Mouse (Mus musculus) right cerebral cortex, adult 18-20 months (tissue): ENCODE data around the gene Artn.

Experiments used
- DNase-seq: peaks from one replicate; pipeline ENCODE4 v3.0.0; 2022; ENCODE audit warnings: mixed read lengths

Gene Artn

DNA sequence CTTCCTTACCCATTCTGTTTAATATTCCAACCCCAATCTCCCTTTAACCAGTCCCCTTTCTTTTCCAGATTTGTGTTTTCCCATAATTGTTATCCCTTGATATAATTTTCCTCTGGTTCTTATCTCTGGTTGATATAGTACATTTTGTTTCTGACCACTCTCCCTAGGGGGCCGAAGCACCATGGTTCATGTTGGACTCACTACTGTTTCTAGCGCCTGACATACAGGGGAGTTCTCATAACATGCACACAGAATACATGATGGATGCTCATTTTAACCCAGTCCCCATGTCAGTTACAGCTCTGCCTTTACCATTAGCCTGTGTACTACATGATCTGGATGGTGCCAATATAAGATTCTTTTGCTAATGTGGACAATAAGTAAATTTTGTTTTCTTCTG, 41.6 kb downstream of the Artn start:
- DNase-seq: no peak

DNA sequence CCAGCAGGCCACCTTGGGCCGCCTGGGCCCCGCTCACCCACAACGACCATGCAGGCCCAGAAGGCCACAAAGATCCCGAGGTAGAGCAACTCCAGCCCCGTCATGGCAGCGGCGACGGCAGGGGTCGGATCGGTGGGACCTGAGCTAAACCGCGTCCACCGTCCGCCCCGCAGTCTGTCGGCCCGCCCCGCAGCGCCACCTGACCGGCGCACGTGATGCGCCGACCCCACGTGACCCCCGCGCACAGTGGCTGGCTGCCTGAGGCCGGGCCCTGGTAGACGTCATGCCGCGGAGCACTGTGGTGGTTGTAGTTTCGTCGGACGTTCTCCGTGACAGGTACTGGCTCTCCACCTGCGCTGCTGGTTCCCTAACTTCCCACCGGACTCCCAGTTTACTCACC, 42.4 kb downstream of the Artn start, which contains the start of gene Atp6v0b:
Atp6v0b (minus strand) TSS at position 201 of the 400 bp plus-strand sequence.
- peak; percentile 97 for DNase-seq

DNA sequence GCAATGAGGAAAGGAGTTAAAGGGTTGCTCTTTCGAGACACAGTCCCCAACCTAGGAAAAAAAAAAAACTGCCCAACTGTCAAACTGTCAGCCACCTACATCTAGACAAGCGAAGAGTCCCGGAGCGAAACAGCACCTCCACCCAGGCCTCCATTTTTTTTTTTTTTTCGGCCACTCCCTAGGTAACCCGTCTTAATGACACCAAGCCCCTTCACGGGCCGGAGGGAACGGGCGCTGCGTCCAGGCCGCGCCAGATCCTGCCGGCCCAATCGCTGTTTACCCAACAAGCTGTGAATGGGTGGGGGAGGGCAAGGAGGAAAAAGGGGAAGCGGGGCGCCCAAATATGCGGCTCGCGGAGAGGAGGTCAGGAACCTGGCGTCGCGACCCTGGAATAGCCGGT, 42.9 kb downstream of the Artn start:
- DNase-seq: no peak

DNA sequence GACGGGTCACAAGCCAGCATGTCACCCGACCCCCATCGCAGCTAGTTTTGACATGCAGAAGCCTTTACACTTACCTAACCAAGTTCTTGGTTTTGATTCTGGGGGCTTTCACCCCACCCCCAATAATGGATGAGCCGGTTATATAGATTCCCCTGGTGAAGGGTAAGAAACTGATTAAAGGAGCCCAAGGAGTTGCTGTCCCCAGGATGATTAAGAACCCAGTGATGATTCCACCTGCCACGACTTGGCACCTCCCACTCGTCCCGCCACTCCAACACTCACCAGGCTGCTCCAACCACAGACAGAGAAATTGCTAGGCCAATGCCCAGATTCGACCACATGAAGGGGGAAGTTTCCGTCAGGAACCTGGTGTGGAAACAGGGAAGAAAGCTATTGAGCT, 43.6 kb downstream of the Artn start:
- DNase-seq: peak; percentile 40

DNA sequence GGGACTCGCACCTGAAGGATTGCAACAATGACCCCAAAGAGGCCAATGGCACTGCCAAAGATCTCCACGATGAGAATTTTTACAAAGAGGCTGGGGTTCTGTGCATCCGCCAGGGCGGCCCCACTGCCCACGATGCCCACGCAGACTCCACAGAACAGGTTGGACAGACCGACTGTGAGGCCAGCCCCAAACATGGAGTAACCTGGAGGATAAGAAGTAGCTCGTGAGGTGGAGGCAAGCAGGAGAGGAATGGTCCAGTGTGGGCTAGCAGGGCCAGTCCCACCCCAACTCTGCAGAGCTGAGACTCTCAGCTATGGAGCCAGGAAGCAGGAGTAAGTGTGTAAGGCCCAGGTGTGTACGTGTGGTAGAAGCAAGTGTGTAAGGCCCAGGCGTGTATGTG, 44.5 kb downstream of the Artn start:
- DNase-seq: no peak

DNA sequence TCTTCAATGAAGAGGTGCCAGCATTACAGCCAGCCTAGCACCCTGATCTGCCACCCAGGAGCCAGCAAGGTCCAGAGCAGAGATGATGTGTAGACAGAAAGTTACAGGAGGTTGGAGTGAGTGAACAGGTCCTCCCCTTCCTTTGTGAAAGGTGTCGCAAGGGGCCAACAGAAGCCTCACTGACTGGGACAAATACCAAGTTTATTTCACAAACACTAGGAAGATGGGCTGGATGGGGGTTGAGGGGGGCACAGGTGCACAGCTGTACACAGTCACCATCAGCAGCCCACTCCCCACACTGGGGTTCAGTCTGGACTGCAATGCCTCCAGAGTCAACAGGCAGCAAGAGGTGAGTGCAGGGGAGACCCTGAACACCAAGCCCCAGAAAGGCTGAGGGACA, 45.4 kb downstream of the Artn start:
- DNase-seq: no peak

DNA sequence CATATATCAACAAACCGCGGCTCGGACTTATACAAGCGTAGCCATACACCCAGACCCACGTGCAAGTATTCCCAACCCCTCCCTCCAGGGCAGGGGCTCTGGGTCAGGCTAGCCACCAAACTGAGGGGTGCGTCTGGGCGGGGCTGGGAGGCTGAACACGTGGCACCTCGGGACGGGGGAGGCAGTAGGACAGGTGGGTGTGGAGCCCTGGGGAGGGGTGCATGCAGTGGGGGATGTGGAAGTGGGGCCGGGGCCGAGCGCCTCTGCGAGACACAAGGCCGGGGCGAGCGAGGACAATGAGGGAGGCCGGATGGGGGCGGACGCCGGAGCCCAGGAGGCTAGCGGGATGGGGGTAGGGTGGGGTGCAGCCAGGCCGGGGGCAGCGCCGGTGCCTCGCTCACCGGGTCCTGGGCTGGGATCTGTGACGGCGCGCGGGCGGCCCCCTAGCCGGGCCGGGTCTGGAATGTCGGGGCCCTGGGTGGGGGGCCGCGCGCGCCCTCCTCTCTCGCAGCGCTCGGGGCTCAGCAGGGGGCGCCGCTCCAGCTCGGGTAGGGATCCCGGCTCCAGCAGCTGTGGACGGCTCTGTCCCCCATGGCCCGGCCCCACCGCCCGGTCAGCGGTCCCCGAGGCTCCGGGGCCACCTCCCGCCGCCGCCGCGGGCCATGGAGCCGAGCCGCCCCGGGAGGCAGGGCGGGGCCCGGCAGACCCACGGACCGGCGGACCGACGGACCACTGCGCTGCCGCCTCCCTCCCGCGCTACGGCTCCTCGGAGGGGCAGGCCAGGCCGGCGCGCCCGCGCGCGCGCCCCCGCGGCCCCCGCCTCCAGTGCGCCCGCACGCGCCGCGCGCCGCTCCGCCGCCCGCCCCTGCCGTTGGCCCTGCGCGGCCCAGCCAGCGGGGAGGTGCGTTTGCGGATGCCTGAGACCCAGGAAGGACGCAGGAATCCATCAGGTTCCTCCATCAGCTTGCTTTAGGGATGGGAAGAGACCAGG, 46.6 kb downstream of the Artn start, which contains the start of gene B4galt2:
B4galt2 (minus strand) TSS at position 787 of the 991 bp plus-strand sequence.
- peak; percentile 70 for DNase-seq

DNA sequence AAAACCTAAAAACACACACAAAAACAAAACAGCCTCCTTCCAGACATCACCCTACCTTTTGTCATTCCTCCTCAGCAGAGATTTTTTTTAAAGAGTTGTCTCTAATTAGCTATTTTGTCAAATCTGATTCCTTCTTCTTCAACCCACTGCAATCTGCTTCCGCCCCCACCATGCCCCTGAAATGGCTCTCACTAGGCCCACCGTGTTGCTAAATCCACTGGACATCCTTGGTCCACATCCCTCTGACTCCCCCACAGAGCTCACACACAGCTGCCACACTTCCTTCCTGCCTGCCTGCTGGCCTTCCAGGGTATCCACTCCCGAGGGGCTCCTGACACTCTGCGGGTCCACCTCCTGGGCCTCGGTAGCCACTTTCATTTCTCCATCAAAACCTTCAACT, 50.9 kb downstream of the Artn start:
- peak; percentile 44 for DNase-seq

DNA sequence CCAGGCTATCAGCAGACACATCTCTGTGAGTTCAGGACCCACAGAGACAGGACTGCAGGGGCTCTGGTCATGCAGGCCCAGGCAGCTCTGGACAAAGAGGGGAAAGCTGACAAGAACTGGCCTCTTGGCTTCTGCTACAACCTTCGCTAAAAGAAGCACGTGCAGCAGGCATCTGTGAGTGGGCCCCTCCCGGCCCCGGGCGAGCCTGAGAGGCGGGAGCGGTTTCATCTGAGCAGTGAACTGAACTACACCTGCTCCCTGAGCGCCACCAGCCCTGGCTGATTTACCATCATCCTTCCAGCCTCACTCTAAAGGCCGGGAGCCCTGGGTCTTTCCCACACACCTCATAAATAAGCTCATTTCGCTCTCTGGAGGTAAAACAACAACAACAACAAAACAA, 51.3 kb downstream of the Artn start:
- no peak for DNase-seq
